Mouse (Mus musculus): ENCODE data around the gene Plcb2. TPM values are rescaled to one million over a fixed set of nuclear protein-coding genes. Genes with fewer than 3 reads are reported as not detected.

Plcb2 gene
- polyA plus RNA-seq, 1 experiment from 2014 or later, result 0.50 TPM

DNA sequence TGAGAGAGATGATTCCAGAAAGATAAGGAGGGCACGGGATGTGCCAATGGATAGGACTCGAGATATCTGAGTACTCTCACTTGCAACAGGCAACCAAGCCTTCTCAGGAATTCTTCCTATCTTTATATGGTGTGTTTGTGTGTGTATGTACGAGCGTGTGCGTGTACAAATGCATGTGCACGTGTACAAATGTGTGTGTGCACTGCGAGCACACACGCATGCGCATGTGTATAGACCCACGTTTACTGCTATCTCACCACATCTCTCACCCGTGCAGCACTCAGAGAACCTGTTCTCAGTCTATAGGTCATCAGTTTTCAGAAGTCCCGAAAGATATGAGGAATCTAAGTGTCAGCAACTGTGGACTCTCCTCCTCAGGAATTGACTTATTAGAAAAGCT lies 68.7 kb downstream of the Plcb2 start:
- peak overlapping the region; percentile 61; the same call in 1 of the 2 replicates for H3K27ac ChIP-seq (replicated peaks)
- H3K4me2 ChIP-seq (replicated peaks), result peak overlapping the region; percentile 51
- H3K36me3 ChIP-seq, result no peaks in the 10 kb centered on the region
- H3K9ac ChIP-seq (replicated peaks), result no peak overlapping the region
- peak overlapping the region; percentile 29; the same call in 1 of the 2 replicates for H3K4me3 ChIP-seq
- ATAC-seq (ENCODE audit: low FRiP score, low read depth), result no peak
- H3K9me3 ChIP-seq, result no peaks in the 10 kb centered on the region
- peaks cover 33% of the 10 kb centered on the region for H3K4me1 ChIP-seq
- 88% methylated on average over 12 of the region's 12 CpGs for WGBS
- peaks cover 30% of the 10 kb centered on the region for H3K27me3 ChIP-seq

DNA sequence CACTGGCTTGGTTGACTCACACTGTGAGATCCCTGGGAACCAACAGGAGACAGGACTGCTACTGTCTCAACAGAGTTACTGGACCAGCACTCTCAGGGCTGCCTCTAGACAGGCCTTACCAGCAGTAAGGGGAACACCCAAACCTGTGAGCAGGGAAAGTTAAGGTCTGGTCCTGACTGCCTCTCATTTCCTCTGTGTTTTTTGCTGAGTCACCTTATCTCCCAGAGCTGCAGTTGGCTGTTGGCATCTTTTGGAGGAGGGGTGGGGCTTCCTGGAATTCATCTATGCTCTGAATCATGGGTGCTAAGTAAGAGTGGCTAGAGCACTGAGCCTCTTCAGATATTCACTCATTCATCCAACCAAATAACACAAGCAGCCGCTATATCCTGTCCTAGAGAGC lies 69.2 kb downstream of the Plcb2 start:
- 76% methylated on average over 1 of the region's 1 CpGs for WGBS
- peak overlapping the region; percentile 61; the same call in 1 of the 2 replicates for H3K27ac ChIP-seq (replicated peaks)
- peaks cover 26% of the 10 kb centered on the region for H3K27me3 ChIP-seq
- no peak overlapping the region for H3K4me3 ChIP-seq
- ATAC-seq (ENCODE audit: low FRiP score, low read depth), result no peak
- no peak overlapping the region for H3K9ac ChIP-seq (replicated peaks)
- H3K4me1 ChIP-seq, result peaks cover 36% of the 10 kb centered on the region
- H3K4me2 ChIP-seq (replicated peaks), result no peak overlapping the region
- H3K36me3 ChIP-seq, result no peaks in the 10 kb centered on the region
- no peaks in the 10 kb centered on the region for H3K9me3 ChIP-seq

DNA sequence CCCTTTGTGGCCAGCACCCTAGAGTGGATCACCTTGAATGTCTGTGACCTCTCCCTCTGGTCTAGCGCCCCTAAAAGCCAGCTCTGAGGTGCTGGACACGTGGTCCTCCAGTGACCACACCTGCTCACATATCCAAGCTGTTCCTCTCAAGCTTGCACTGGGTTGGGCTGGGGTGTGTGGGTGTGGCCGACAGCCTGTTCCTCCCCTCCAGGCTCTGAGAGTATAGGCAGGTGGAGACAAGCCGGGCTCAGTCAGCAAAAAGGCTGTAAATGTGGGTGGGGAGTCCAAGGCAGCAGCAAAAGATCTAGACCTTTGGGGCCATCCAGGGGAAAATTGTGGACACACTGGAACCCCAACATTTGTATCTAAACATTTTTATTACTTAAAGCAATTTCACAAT lies 69.8 kb downstream of the Plcb2 start:
- Histone ChIP-seq H3K9me3 (no peaks in the 10 kb centered on the region), H3K36me3 (no peaks in the 10 kb centered on the region), H3K27ac (replicated peaks) (no peak overlapping the region), H3K27me3 (peaks cover 20% of the 10 kb centered on the region), H3K4me3 (no peak overlapping the region), H3K4me2 (replicated peaks) (no peak overlapping the region), H3K4me1 (peaks cover 33% of the 10 kb centered on the region), H3K9ac (replicated peaks) (no peak overlapping the region)
- ATAC-seq (ENCODE audit: low FRiP score, low read depth), result no peak
- WGBS, result 39% methylated on average over 4 of the region's 4 CpGs

Other genes with a start within 250 kb of the Plcb2 start
- 280 and 286 TPM in 2 replicates for gene Srp14, start 248.7 kb downstream of the Plcb2 start, polyA plus RNA-seq (2016; fragmentation: Nextera tagmentation; extraction: Ambion mirVana)
- 2.1 and 4.1 TPM in 2 replicates for gene Bmf, start 178.8 kb downstream of the Plcb2 start, polyA plus RNA-seq (2016; fragmentation: Nextera tagmentation; extraction: Ambion mirVana)
- 92.1 and 94.5 TPM in 2 replicates for gene Bub1b, start 130.2 kb downstream of the Plcb2 start, polyA plus RNA-seq (2016; fragmentation: Nextera tagmentation; extraction: Ambion mirVana)
- 4.9 and 5.8 TPM in 2 replicates for gene Pak6, start 65.1 kb downstream of the Plcb2 start, polyA plus RNA-seq (2016; fragmentation: Nextera tagmentation; extraction: Ambion mirVana)
- not detected in 2 replicates for gene Ankrd63, start 24.5 kb downstream of the Plcb2 start, polyA plus RNA-seq (2016; fragmentation: Nextera tagmentation; extraction: Ambion mirVana)
- gene Inafm2, start 17.3 kb upstream of the Plcb2 start, polyA plus RNA-seq (2016; fragmentation: Nextera tagmentation; extraction: Ambion mirVana), result 25.1 TPM in 2 replicates
- gene Ccdc9b, start 34.2 kb upstream of the Plcb2 start, polyA plus RNA-seq (2016; fragmentation: Nextera tagmentation; extraction: Ambion mirVana), result 1.9 and 2.2 TPM in 2 replicates
- gene Phgr1, start 44.3 kb upstream of the Plcb2 start, polyA plus RNA-seq (2016; fragmentation: Nextera tagmentation; extraction: Ambion mirVana), result not detected in 2 replicates
- gene Disp2, start 51.3 kb upstream of the Plcb2 start, polyA plus RNA-seq (2016; fragmentation: Nextera tagmentation; extraction: Ambion mirVana), result 17.5 and 17.8 TPM in 2 replicates
- 134 and 147 TPM in 2 replicates for gene Knstrn, start 85.6 kb upstream of the Plcb2 start, polyA plus RNA-seq (2016; fragmentation: Nextera tagmentation; extraction: Ambion mirVana)
- gene Ivd, start 133.5 kb upstream of the Plcb2 start, polyA plus RNA-seq (2016; fragmentation: Nextera tagmentation; extraction: Ambion mirVana), result 49.0 and 55.2 TPM in 2 replicates
- gene Bahd1, start 171.9 kb upstream of the Plcb2 start, polyA plus RNA-seq (2016; fragmentation: Nextera tagmentation; extraction: Ambion mirVana), result 6.4 and 6.7 TPM in 2 replicates
- gene Chst14, start 198.1 kb upstream of the Plcb2 start, polyA plus RNA-seq (2016; fragmentation: Nextera tagmentation; extraction: Ambion mirVana), result 14.5 and 19.5 TPM in 2 replicates

Measured in midbrain, embryonic 12.5 days (tissue).